In genomic region chr11:115911134-115911561, GRCm38 (mm10) we compare ENCODE assay signal across 10 mouse cellular contexts. TPM values are rescaled to one million over a fixed set of nuclear protein-coding genes. Genes with fewer than 3 reads are reported as not detected.
DNase-seq lines count a peak whose midpoint lies in the region; ATAC-seq lines count a peak whose summit lies in the region.
"Had no signal": no experiment of that assay in that cellular context is flagged by ENCODE, and none has a peak within 500 bp of the region (broad histone marks: within the 10 kb centered on the region; RNA-seq: fewer than 3 reads in every experiment).

No protein-coding gene starts in this region.

- no peak for DNase-seq in kidney, postnatal 4 days
- DNase-seq in embryonic facial prominence, embryonic 14.5 days (ENCODE audit: low spot score): peak; percentile 29
- DNase-seq in cerebellum, adult 11-12 months: no peak
- no peak for DNase-seq in adrenal gland, adult 18-20 months (ENCODE audit: low spot score in 2 of 2)
- DNase-seq: cerebellum, adult 8-10 months; layer of hippocampus, postnatal 36 days had no signal

- no peaks in the 10 kb centered on the region for H3K27me3 ChIP-seq in kidney, embryonic 16.5 days (ENCODE audit: insufficient read depth, low read length)
- H3K27me3 ChIP-seq in embryonic facial prominence, embryonic 14.5 days (replicated peaks; ENCODE audit: control insufficient read depth, insufficient read depth, low read length): no peaks in the 10 kb centered on the region
- H3K27me3 ChIP-seq in liver, embryonic 12.5 days (replicated peaks): no peaks in the 10 kb centered on the region
- no peaks in the 10 kb centered on the region for H3K27me3 ChIP-seq in stomach, embryonic 14.5 days (ENCODE audit: control insufficient read depth, insufficient read depth, low read length)
- no peaks in the 10 kb centered on the region for H3K27me3 ChIP-seq in hindbrain, embryonic 13.5 days

- H3K4me3 ChIP-seq in kidney, embryonic 16.5 days (ENCODE audit: low read length): no peak overlapping the region
- no peak overlapping the region for H3K4me3 ChIP-seq in embryonic facial prominence, embryonic 14.5 days (ENCODE audit: low read depth, low read length)
- H3K4me3 ChIP-seq in liver, embryonic 12.5 days: no peak overlapping the region
- no peak overlapping the region for H3K4me3 ChIP-seq in stomach, embryonic 14.5 days (ENCODE audit: low read depth, low read length)
- H3K4me3 ChIP-seq in hindbrain, embryonic 13.5 days: no peak overlapping the region

- no peak overlapping the region for H3K4me2 ChIP-seq in kidney, embryonic 16.5 days (replicated peaks; ENCODE audit: low read depth, low read length)
- H3K4me2 ChIP-seq in embryonic facial prominence, embryonic 14.5 days (ENCODE audit: low read depth, low read length): no peak overlapping the region
- H3K4me2 ChIP-seq in liver, embryonic 12.5 days: peak overlapping the region; percentile 47
- no peak overlapping the region; the same call in 1 of the 2 replicates for H3K4me2 ChIP-seq in stomach, embryonic 14.5 days (replicated peaks; ENCODE audit: low read depth, low read length)
- H3K4me2 ChIP-seq in hindbrain, embryonic 13.5 days: no peak overlapping the region

- 93% methylated on average over 5 of the region's 5 CpGs for WGBS in kidney, embryonic 16.5 days
- 91% methylated on average over 5 of the region's 5 CpGs for WGBS in embryonic facial prominence, embryonic 14.5 days
- WGBS in liver, embryonic 12.5 days (ENCODE audit: insufficient replicate concordance): 22% methylated on average over 5 of the region's 5 CpGs
- 80% methylated on average over 5 of the region's 5 CpGs for WGBS in stomach, embryonic 14.5 days
- 97% methylated on average over 5 of the region's 5 CpGs for WGBS in hindbrain, embryonic 13.5 days

- peak overlapping the region; percentile 80 for H3K27ac ChIP-seq in kidney, embryonic 16.5 days (ENCODE audit: low read length)
- peak overlapping the region; percentile 15; the same call in 1 of the 2 replicates for H3K27ac ChIP-seq in embryonic facial prominence, embryonic 14.5 days (replicated peaks; ENCODE audit: low read depth, low read length)
- peak overlapping the region; percentile 94 for H3K27ac ChIP-seq in liver, embryonic 12.5 days
- H3K27ac ChIP-seq in stomach, embryonic 14.5 days (ENCODE audit: low read length): peak overlapping the region; percentile 93
- no peak overlapping the region for H3K27ac ChIP-seq in hindbrain, embryonic 13.5 days

- H3K4me1 ChIP-seq in kidney, embryonic 16.5 days (ENCODE audit: insufficient read depth, low read length): peaks cover 15% of the 10 kb centered on the region
- no peaks in the 10 kb centered on the region for H3K4me1 ChIP-seq in embryonic facial prominence, embryonic 14.5 days (ENCODE audit: control insufficient read depth, insufficient read depth, low read length)
- peaks cover 84% of the 10 kb centered on the region for H3K4me1 ChIP-seq in liver, embryonic 12.5 days
- 0 out of 2 replicates have a peak, but pooled peaks cover 3% of the 10 kb centered on the region for H3K4me1 ChIP-seq in stomach, embryonic 14.5 days (ENCODE audit: control insufficient read depth, insufficient read depth, low read length)
- H3K4me1 ChIP-seq in hindbrain, embryonic 13.5 days (replicated peaks): no peaks in the 10 kb centered on the region

- peaks cover 6% of the 10 kb centered on the region; the same call in 1 of the 2 replicates for H3K36me3 ChIP-seq in kidney, embryonic 16.5 days (ENCODE audit: insufficient read depth, low read length)
- H3K36me3 ChIP-seq in embryonic facial prominence, embryonic 14.5 days (ENCODE audit: control insufficient read depth, insufficient read depth, low read length): peaks cover 35% of the 10 kb centered on the region; the same call in 1 of the 2 replicates
- peaks cover 78% of the 10 kb centered on the region for H3K36me3 ChIP-seq in liver, embryonic 12.5 days
- peaks cover 13% of the 10 kb centered on the region; the same call in 1 of the 2 replicates for H3K36me3 ChIP-seq in stomach, embryonic 14.5 days (ENCODE audit: control insufficient read depth, insufficient read depth, low read length)
- H3K36me3 ChIP-seq in hindbrain, embryonic 13.5 days: peaks cover 62% of the 10 kb centered on the region

- no peaks in the 10 kb centered on the region for H3K9me3 ChIP-seq in kidney, embryonic 16.5 days (ENCODE audit: low read length)
- no peaks in the 10 kb centered on the region for H3K9me3 ChIP-seq in embryonic facial prominence, embryonic 14.5 days (ENCODE audit: control insufficient read depth, low read length)
- no peaks in the 10 kb centered on the region for H3K9me3 ChIP-seq in liver, embryonic 12.5 days (replicated peaks)
- no peaks in the 10 kb centered on the region for H3K9me3 ChIP-seq in stomach, embryonic 14.5 days (ENCODE audit: control insufficient read depth, low read depth, low read length)
- no peaks in the 10 kb centered on the region for H3K9me3 ChIP-seq in hindbrain, embryonic 13.5 days

- no peak for ATAC-seq in kidney, embryonic 16.5 days (ENCODE audit: low FRiP score, low TSS enrichment)
- ATAC-seq in embryonic facial prominence, embryonic 14.5 days (ENCODE audit: low read depth): peak; percentile 44; the same call in 1 of the 2 replicates
- peak; percentile 86 for ATAC-seq in liver, embryonic 12.5 days
- ATAC-seq in stomach, embryonic 14.5 days (ENCODE audit: insufficient number of reproducible peaks, insufficient read depth, low FRiP score, low read depth): peak; percentile 46; the same call in 1 of the 2 replicates
- no peak for ATAC-seq in hindbrain, embryonic 13.5 days (ENCODE audit: low FRiP score)

- no peak overlapping the region; the same call in 1 of the 2 replicates for H3K9ac ChIP-seq in kidney, embryonic 16.5 days (replicated peaks; ENCODE audit: low read length)
- H3K9ac ChIP-seq in embryonic facial prominence, embryonic 14.5 days (ENCODE audit: low read depth, low read length): no peak overlapping the region
- H3K9ac ChIP-seq in liver, embryonic 12.5 days: peak overlapping the region; percentile 70
- no peak overlapping the region for H3K9ac ChIP-seq in stomach, embryonic 14.5 days (replicated peaks; ENCODE audit: low read depth, low read length)
- H3K9ac ChIP-seq in hindbrain, embryonic 13.5 days: no peak overlapping the region

RNA-seq across cellular contexts. Expression of gene Smim6, which starts 0.7 kb away (rescaled TPM):
- 11.8 and 12.8 TPM in 2 replicates for polyA plus RNA-seq in kidney, embryonic 16.5 days (2015; fragmentation: Nextera tagmentation; extraction: Ambion mirVana)
- 0.71 and 1.4 TPM in 2 replicates for polyA plus RNA-seq in embryonic facial prominence, embryonic 14.5 days (2014; fragmentation: Nextera tagmentation; extraction: Ambion mirVana)
- 3.1 and 3.7 TPM in 2 replicates for polyA plus RNA-seq in liver, embryonic 12.5 days (2016; fragmentation: Nextera tagmentation; extraction: Ambion mirVana)
- 35.9 and 41.9 TPM in 2 replicates for polyA plus RNA-seq in stomach, embryonic 14.5 days (2014; fragmentation: Nextera tagmentation; extraction: Ambion mirVana)
- total RNA-seq in adrenal gland, adult 18-20 months (2021): not detected
- polyA plus RNA-seq in hindbrain, embryonic 13.5 days (2015; fragmentation: Nextera tagmentation; extraction: Ambion mirVana): 0.88 and 1.0 TPM in 2 replicates
- total RNA-seq: layer of hippocampus, postnatal 36 days had no signal

RNA-seq across cellular contexts. Expression of gene Smim5, which starts 11.4 kb away (rescaled TPM):
- 4.7 and 5.0 TPM in 2 replicates for polyA plus RNA-seq in kidney, embryonic 16.5 days (2015; fragmentation: Nextera tagmentation; extraction: Ambion mirVana)
- polyA plus RNA-seq in embryonic facial prominence, embryonic 14.5 days (2014; fragmentation: Nextera tagmentation; extraction: Ambion mirVana): 16.5 and 20.2 TPM in 2 replicates
- 47.5 and 48.9 TPM in 2 replicates for polyA plus RNA-seq in liver, embryonic 12.5 days (2016; fragmentation: Nextera tagmentation; extraction: Ambion mirVana)
- polyA plus RNA-seq in stomach, embryonic 14.5 days (2014; fragmentation: Nextera tagmentation; extraction: Ambion mirVana): 2.1 TPM in 2 replicates
- under 1 TPM in 1 of 2 experiments, not detected in 1; 0.74 TPM for total RNA-seq in adrenal gland, adult 18-20 months (2021)
- 2.0 and 2.7 TPM in 2 replicates for polyA plus RNA-seq in hindbrain, embryonic 13.5 days (2015; fragmentation: Nextera tagmentation; extraction: Ambion mirVana)

RNA-seq across cellular contexts. Expression of gene Sap30bp, which starts 21.9 kb away (rescaled TPM):
- 35.9 and 38.9 TPM in 2 replicates for polyA plus RNA-seq in kidney, embryonic 16.5 days (2015; fragmentation: Nextera tagmentation; extraction: Ambion mirVana)
- 30.2 and 36.6 TPM in 2 replicates for polyA plus RNA-seq in embryonic facial prominence, embryonic 14.5 days (2014; fragmentation: Nextera tagmentation; extraction: Ambion mirVana)
- 23.1 and 24.5 TPM in 2 replicates for polyA plus RNA-seq in liver, embryonic 12.5 days (2016; fragmentation: Nextera tagmentation; extraction: Ambion mirVana)
- 35.8 and 43.6 TPM in 2 replicates for polyA plus RNA-seq in stomach, embryonic 14.5 days (2014; fragmentation: Nextera tagmentation; extraction: Ambion mirVana)
- total RNA-seq in adrenal gland, adult 18-20 months (2021): 10 to 100 TPM; 37.3 to 47.6 TPM
- 49.9 and 55.3 TPM in 2 replicates for polyA plus RNA-seq in hindbrain, embryonic 13.5 days (2015; fragmentation: Nextera tagmentation; extraction: Ambion mirVana)

RNA-seq across cellular contexts. Expression of gene Recql5, which starts 22.1 kb away (rescaled TPM):
- polyA plus RNA-seq in kidney, embryonic 16.5 days (2015; fragmentation: Nextera tagmentation; extraction: Ambion mirVana): 25.3 and 26.9 TPM in 2 replicates
- 13.3 TPM in 2 replicates for polyA plus RNA-seq in embryonic facial prominence, embryonic 14.5 days (2014; fragmentation: Nextera tagmentation; extraction: Ambion mirVana)
- 14.9 and 17.6 TPM in 2 replicates for polyA plus RNA-seq in liver, embryonic 12.5 days (2016; fragmentation: Nextera tagmentation; extraction: Ambion mirVana)
- 19.6 and 20.2 TPM in 2 replicates for polyA plus RNA-seq in stomach, embryonic 14.5 days (2014; fragmentation: Nextera tagmentation; extraction: Ambion mirVana)
- 10 to 100 TPM; 17.1 to 27.1 TPM for total RNA-seq in adrenal gland, adult 18-20 months (2021)
- 25.0 and 25.9 TPM in 2 replicates for polyA plus RNA-seq in hindbrain, embryonic 13.5 days (2015; fragmentation: Nextera tagmentation; extraction: Ambion mirVana)

RNA-seq across cellular contexts. Expression of gene Myo15b, which starts 52.9 kb away (rescaled TPM):
- polyA plus RNA-seq in kidney, embryonic 16.5 days (2015; fragmentation: Nextera tagmentation; extraction: Ambion mirVana): 12.6 and 14.2 TPM in 2 replicates
- 0.08 and 0.54 TPM in 2 replicates for polyA plus RNA-seq in embryonic facial prominence, embryonic 14.5 days (2014; fragmentation: Nextera tagmentation; extraction: Ambion mirVana)
- polyA plus RNA-seq in liver, embryonic 12.5 days (2016; fragmentation: Nextera tagmentation; extraction: Ambion mirVana): 0.38 and 0.83 TPM in 2 replicates
- polyA plus RNA-seq in stomach, embryonic 14.5 days (2014; fragmentation: Nextera tagmentation; extraction: Ambion mirVana): 3.1 and 5.9 TPM in 2 replicates
- not detected for total RNA-seq in adrenal gland, adult 18-20 months (2021)
- not detected in 2 replicates for polyA plus RNA-seq in hindbrain, embryonic 13.5 days (2015; fragmentation: Nextera tagmentation; extraction: Ambion mirVana)

Comparison
In these comparisons a context has a peak if more than half of its experiments do, and no peak if none do; other contexts are left out.
1. ATAC-seq: peak in embryonic facial prominence, embryonic 14.5 days (single experiment), liver, embryonic 12.5 days (single experiment) and stomach, embryonic 14.5 days (single experiment); none in kidney, embryonic 16.5 days (single experiment) and hindbrain, embryonic 13.5 days (single experiment).